Mouse (Mus musculus) MEL (cell line): ENCODE results near the gene Ctrb1. TPM values are rescaled to one million over a fixed set of nuclear protein-coding genes. Genes with fewer than 3 reads are reported as not detected.

Experiments used
- DNase-seq: peaks from one replicate; pipeline ENCODE4 v3.0.0; 2011; ENCODE audit warnings: low read depth, low spot score
- H3K27ac ChIP-seq: 2 replicates; pipeline ENCODE4 v1.5.1; 2012; ENCODE audit warnings: low read depth, mild to moderate bottlenecking, control low read depth, low read length, moderate library complexity; ENCODE audit not compliant: control insufficient read depth
- H3K27me3 ChIP-seq, 2 experiments: fragments of 150-350 bp in 1 of 2; sonication (generic) in 1 of 2; 2 replicates each; pipeline ENCODE4 v1.6.1; 2012; ENCODE audit warnings: low read length in 2 of 2, mild to moderate bottlenecking in 2 of 2, improper control_type of control experiment in 1 of 2, moderate library complexity in 1 of 2; ENCODE audit not compliant: insufficient read depth in 2 of 2, control insufficient read depth in 1 of 2
- H3K36me3 ChIP-seq, 2 experiments: 2 replicates each; pipeline ENCODE4 v1.6.1; 2012 to 2014; ENCODE audit warnings: low read length in 2 of 2, improper control_type of control experiment in 1 of 2, inconsistent platforms in 1 of 2, mild to moderate bottlenecking in 1 of 2; ENCODE audit not compliant: insufficient read depth in 2 of 2, control insufficient read depth in 1 of 2
- H3K4me1 ChIP-seq, 2 experiments: fragments of 150-350 bp in 1 of 2; sonication (generic) in 1 of 2; 2 replicates each; pipeline ENCODE4 v1.6.1; 2012; ENCODE audit warnings: low read length in 2 of 2, improper control_type of control experiment in 1 of 2, mild to moderate bottlenecking in 1 of 2; ENCODE audit not compliant: insufficient read depth in 2 of 2, control insufficient read depth in 1 of 2
- H3K4me3 ChIP-seq, 2 experiments: fragments of 150-350 bp in 1 of 2; sonication (generic) in 1 of 2; 2 replicates each; pipeline ENCODE4 v1.5.1; 2012; ENCODE audit warnings: low read depth in 2 of 2, low read length in 2 of 2, mild to moderate bottlenecking in 2 of 2, moderate library complexity in 2 of 2, control low read depth in 1 of 2, improper control_type of control experiment in 1 of 2; ENCODE audit not compliant: control insufficient read depth in 1 of 2, insufficient read depth in 1 of 2
- H3K79me2 ChIP-seq: 2 replicates; pipeline ENCODE4 v1.6.1; 2012; ENCODE audit warnings: mild to moderate bottlenecking, low read length, moderate library complexity; ENCODE audit not compliant: control insufficient read depth, poor library complexity, insufficient read depth
- H3K9ac ChIP-seq: 2 replicates; pipeline ENCODE4 v1.6.1; 2012; ENCODE audit warnings: low read depth, mild to moderate bottlenecking, control low read depth, low read length, moderate library complexity; ENCODE audit not compliant: control insufficient read depth, poor library complexity, severe bottlenecking
- H3K9me3 ChIP-seq: fragments of 150-350 bp; sonication (generic); replicated peaks from 2 replicates; pipeline ENCODE4 v1.6.1; 2012; ENCODE audit warnings: mild to moderate bottlenecking, low read length, improper control_type of control experiment, moderate library complexity; ENCODE audit not compliant: insufficient read depth
- CHD1 ChIP-seq: IDR thresholded peaks from 2 replicates; pipeline ENCODE4 v1.6.1; 2012; ENCODE audit warnings: low read depth, mild to moderate bottlenecking, inconsistent platforms, low read length, improper control_type of control experiment
- CHD2 ChIP-seq: IDR thresholded peaks from 2 replicates; pipeline ENCODE4 v1.6.1; 2011; ENCODE audit warnings: low read length, improper control_type of control experiment
- ELF1 ChIP-seq: IDR thresholded peaks from 2 replicates; pipeline ENCODE4 v1.6.1; 2014; ENCODE audit warnings: low read depth, mild to moderate bottlenecking, inconsistent platforms, low read length, improper control_type of control experiment, moderate library complexity
- EP300 ChIP-seq, 2 experiments: IDR thresholded peaks; 2 replicates each; pipeline ENCODE4 v1.6.1; 2011; ENCODE audit warnings: improper control_type of control experiment in 2 of 2, low read length in 2 of 2, low read depth in 1 of 2, mild to moderate bottlenecking in 1 of 2
- GATA1 ChIP-seq: IDR thresholded peaks from 2 replicates; pipeline ENCODE4 v1.6.1; 2011; ENCODE audit warnings: low read depth, low read length, improper control_type of control experiment
- HCFC1 ChIP-seq: IDR thresholded peaks from 2 replicates; pipeline ENCODE4 v1.6.1; 2012; ENCODE audit warnings: low read depth, mild to moderate bottlenecking, inconsistent platforms, low read length, improper control_type of control experiment, moderate library complexity
- JUND ChIP-seq: IDR thresholded peaks from 2 replicates; pipeline ENCODE4 v1.6.1; 2011; ENCODE audit warnings: low read depth, mild to moderate bottlenecking, improper control_type of control experiment, low read length
- MAZ ChIP-seq: IDR thresholded peaks from 2 replicates; pipeline ENCODE4 v1.6.1; 2012; ENCODE audit warnings: low read depth, mild to moderate bottlenecking, inconsistent platforms, low read length, improper control_type of control experiment
- MEF2A ChIP-seq: IDR thresholded peaks from 2 replicates; pipeline ENCODE4 v1.6.1; 2014; ENCODE audit warnings: low read depth, mild to moderate bottlenecking, inconsistent platforms, low read length, improper control_type of control experiment; ENCODE audit not compliant: poor library complexity, insufficient replicate concordance, severe bottlenecking; ENCODE audit errors: extremely low read depth
- MYC ChIP-seq: IDR thresholded peaks from 2 replicates; pipeline ENCODE4 v1.6.1; 2011; ENCODE audit warnings: low read depth, mild to moderate bottlenecking, low read length, improper control_type of control experiment, moderate library complexity
- NELFE ChIP-seq: IDR thresholded peaks from 2 replicates; pipeline ENCODE4 v1.6.1; 2011; ENCODE audit warnings: low read depth, low read length, improper control_type of control experiment
- NRF1 ChIP-seq: IDR thresholded peaks from 2 replicates; pipeline ENCODE4 v1.6.1; 2014; ENCODE audit warnings: low read depth, mild to moderate bottlenecking, inconsistent platforms, low read length, improper control_type of control experiment, moderate library complexity; ENCODE audit not compliant: poor library complexity, insufficient read depth, severe bottlenecking
- POLR2A ChIP-seq, 2 experiments: IDR thresholded peaks; 2 replicates each; pipeline ENCODE4 v1.6.1; 2011 to 2012; ENCODE audit warnings: low read length in 2 of 2, mild to moderate bottlenecking in 2 of 2, control low read depth in 1 of 2, improper control_type of control experiment in 1 of 2, low read depth in 1 of 2, moderate library complexity in 1 of 2; ENCODE audit not compliant: control insufficient read depth in 1 of 2, insufficient read depth in 1 of 2, poor library complexity in 1 of 2
- RCOR1 ChIP-seq: IDR thresholded peaks from 2 replicates; pipeline ENCODE4 v1.6.1; 2012; ENCODE audit warnings: low read depth, mild to moderate bottlenecking, inconsistent platforms, low read length, improper control_type of control experiment
- TAL1 ChIP-seq: IDR thresholded peaks from 2 replicates; pipeline ENCODE4 v1.6.1; 2012; ENCODE audit warnings: mild to moderate bottlenecking, inconsistent platforms, low read length, moderate library complexity, mixed read lengths
- UBTF ChIP-seq: IDR thresholded peaks from 2 replicates; pipeline ENCODE4 v1.6.1; 2012; ENCODE audit warnings: low read depth, mild to moderate bottlenecking, inconsistent platforms, low read length, improper control_type of control experiment, moderate library complexity, borderline replicate concordance; ENCODE audit not compliant: insufficient read depth
- ZKSCAN1 ChIP-seq: IDR thresholded peaks from 2 replicates; pipeline ENCODE4 v1.6.1; 2012; ENCODE audit warnings: low read depth, mild to moderate bottlenecking, inconsistent platforms, low read length, improper control_type of control experiment, moderate library complexity
- polyA plus RNA-seq, 2 experiments: library from polyadenylated mRNA; stranded (reverse) in 1 of 2; unstranded in 1 of 2; fragments of >175 nt in 1 of 2; fragments of >200 nt in 1 of 2; gene quantifications; 2 replicates each; pipeline versions ENCODE4 v1.2.1 to v1.2.4; 2012; ENCODE audit warnings: low replicate concordance in 2 of 2, low read depth in 1 of 2; ENCODE audit not compliant: insufficient read length in 2 of 2, insufficient read depth in 1 of 2, missing spikeins in 1 of 2
- total RNA-seq: library from RNA; depleted of rRNA; stranded (reverse); fragments of 300-350 nt; gene quantifications from 2 replicates; pipeline ENCODE4 v1.2.3, GENCODE M21; 2012

Ctrb1 gene
- total and polyA plus RNA-seq, 3 experiments, result not detected

DNA sequence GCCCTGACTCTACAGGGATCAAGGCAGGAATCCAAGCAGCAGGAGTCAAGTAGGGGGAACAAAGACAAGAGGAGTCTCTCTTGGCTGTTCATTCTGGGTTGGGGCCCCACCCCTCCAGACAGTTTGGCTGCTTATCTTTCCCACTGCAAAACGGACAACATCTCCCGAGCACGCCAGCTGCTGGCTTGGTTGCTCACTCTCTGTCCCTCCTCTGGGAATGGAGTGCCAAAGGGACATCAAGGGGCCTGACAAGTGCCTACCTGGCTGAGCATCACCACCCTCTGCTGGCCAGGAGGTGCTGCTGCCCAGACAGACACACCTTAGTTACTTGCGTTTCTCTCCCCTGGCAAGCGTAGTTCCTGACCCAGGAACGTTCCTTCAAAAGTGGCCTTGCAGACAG is 27.1 kb upstream of the Ctrb1 start (continued):
- TF ChIP-seq RCOR1, result no peak; the same call in 1 of the 2 replicates

DNA sequence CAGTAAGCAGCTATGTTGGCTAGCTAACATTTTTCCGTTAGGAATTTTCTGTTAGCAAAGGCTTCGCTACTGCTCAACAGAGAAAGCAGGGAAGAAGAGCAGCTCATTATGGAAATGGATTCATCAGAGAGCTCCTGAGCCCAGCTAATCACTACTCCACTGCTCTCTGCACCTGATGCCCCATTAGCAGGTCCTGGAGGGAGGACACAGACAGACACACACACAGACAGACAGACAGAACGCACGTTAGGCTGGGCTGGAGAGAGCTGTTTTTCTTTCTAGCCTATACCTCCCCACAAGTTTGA is 26.6 kb upstream of the Ctrb1 start:
- no peak for DNase-seq
- no peak overlapping the region; the same call in 1 of the 2 replicates for H3K27ac ChIP-seq
- H3K4me1 ChIP-seq, result peaks cover 9 to 13% of the 10 kb centered on the region in 2 experiments
- H3K9ac ChIP-seq, result no peak overlapping the region
- H3K27me3 ChIP-seq, result no peaks in the 10 kb centered on the region
- no peak overlapping the region for H3K4me3 ChIP-seq
- H3K79me2 ChIP-seq, result no peaks in the 10 kb centered on the region
- H3K9me3 ChIP-seq, result no peaks in the 10 kb centered on the region
- TF ChIP-seq ELF1 (no peak), CHD1 (no peak), MAZ (no peak), GATA1 (no peak), TAL1 (no peak), NRF1 (no peak), UBTF (no peak), NELFE (no peak), JUND (no peak), POLR2A (IDR thresholded peaks at IDR 0.05; ENCODE audit: control insufficient read depth in 1 of 2, insufficient read depth in 1 of 2, low read depth in 1 of 2, low read length in 2 of 2, poor library complexity in 1 of 2) (no peak), CHD2 (no peak), MYC (no peak), HCFC1 (no peak), EP300 (IDR thresholded peaks at IDR 0.05; ENCODE audit: low read depth in 1 of 2, low read length in 2 of 2) (no peak)
- peaks cover 0 to 7% of the 10 kb centered on the region in 2 experiments; a peak in 3 of 4 replicates for H3K36me3 ChIP-seq

DNA sequence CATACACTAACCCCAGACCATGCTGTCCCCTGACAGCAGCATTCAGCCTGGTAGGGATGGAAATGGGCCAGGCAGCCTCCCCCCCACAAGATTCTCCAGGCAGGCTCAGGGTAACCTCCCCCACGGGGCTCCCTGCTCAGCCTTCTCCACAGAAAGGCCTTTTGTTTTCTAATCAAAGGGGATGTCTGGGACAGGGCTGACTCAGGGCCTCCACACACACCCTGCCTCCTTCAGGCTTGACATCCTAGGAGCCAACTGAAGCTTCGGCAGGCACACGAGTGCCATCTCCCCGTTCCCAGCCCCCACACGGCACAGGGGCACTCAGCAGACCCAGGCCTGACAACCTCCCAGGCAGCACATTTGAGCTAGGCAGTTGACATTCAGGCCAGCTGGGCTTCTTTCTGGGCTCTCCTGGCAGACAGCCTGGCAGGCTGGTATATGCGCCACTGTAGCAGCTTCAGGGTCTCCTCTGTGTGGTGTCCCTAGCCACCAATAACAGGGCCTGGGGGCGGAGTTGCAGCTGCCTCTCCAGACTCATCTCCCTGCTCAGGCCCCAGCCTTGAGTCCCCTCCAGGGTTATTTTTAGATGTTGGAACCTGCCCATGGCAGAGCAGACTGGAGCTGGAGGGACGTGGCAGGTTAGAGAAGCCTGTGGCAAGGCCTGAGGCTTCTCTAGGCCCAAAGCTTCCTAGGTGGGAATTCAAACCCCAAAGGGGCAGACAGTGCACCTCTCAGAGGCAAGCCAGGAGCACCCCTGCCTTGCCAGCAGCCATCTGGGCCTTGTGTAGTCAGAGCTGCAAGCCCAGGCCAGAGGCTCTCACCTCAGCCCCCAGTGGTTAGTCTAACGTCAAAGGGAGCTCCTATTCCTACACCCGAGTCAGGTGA is 26.0 kb upstream of the Ctrb1 start:
- Histone ChIP-seq H3K9ac (no peak overlapping the region), H3K9me3 (no peaks in the 10 kb centered on the region), H3K27me3 (no peaks in the 10 kb centered on the region), H3K79me2 (no peaks in the 10 kb centered on the region), H3K27ac (no peak overlapping the region; the same call in 1 of the 2 replicates), H3K36me3 (peaks cover 0 to 7% of the 10 kb centered on the region in 2 experiments; a peak in 3 of 4 replicates), H3K4me3 (no peak overlapping the region), H3K4me1 (peaks cover 9 to 13% of the 10 kb centered on the region in 2 experiments)
- DNase-seq, result peak; percentile 20
- TF ChIP-seq ZKSCAN1 (no peak), NELFE (no peak), HCFC1 (no peak), MEF2A (0 out of 2 replicates have a peak, but pooled peaks have one; percentile 16)
